Mouse (Mus musculus) testis, adult 2 months (tissue): ENCODE measurements around the gene Ttll8. TPM values are rescaled to one million over a fixed set of nuclear protein-coding genes. Genes with fewer than 3 reads are reported as not detected.

ENCODE experiments used
- H3K27ac ChIP-seq: fragments of 200-500 bp; 2 replicates; pipeline ENCODE4 v1.5.1; 2012; ENCODE audit warnings: low read depth, low read length; ENCODE audit not compliant: control insufficient read depth, insufficient read depth
- H3K27me3 ChIP-seq: fragments of 200-500 bp; 2 replicates; pipeline ENCODE4 v1.6.1; 2012; ENCODE audit warnings: mild to moderate bottlenecking, low read length, moderate library complexity; ENCODE audit not compliant: control insufficient read depth, insufficient read depth
- H3K36me3 ChIP-seq: fragments of 200-500 bp; 2 replicates; pipeline ENCODE4 v1.6.1; 2012; ENCODE audit warnings: mild to moderate bottlenecking, low read length; ENCODE audit not compliant: control insufficient read depth, insufficient read depth
- H3K4me1 ChIP-seq: fragments of 200-500 bp; 2 replicates; pipeline ENCODE4 v1.6.1; 2012; ENCODE audit warnings: low read length; ENCODE audit not compliant: control insufficient read depth, insufficient read depth
- H3K4me3 ChIP-seq: fragments of 200-500 bp; 2 replicates; pipeline ENCODE4 v1.5.1; 2012; ENCODE audit warnings: low read depth, mild to moderate bottlenecking, low read length, moderate library complexity, mixed read lengths; ENCODE audit not compliant: control insufficient read depth
- CTCF ChIP-seq: fragments of 200-500 bp; IDR thresholded peaks from 2 replicates; pipeline ENCODE4 v1.5.1; 2012; ENCODE audit warnings: low read depth, mild to moderate bottlenecking, inconsistent platforms, low read length, moderate library complexity; ENCODE audit not compliant: control insufficient read depth, insufficient read depth, insufficient replicate concordance
- POLR2A ChIP-seq: fragments of 200-500 bp; IDR thresholded peaks from 2 replicates; pipeline ENCODE4 v1.6.1; 2012; ENCODE audit warnings: low read depth, mild to moderate bottlenecking, inconsistent platforms, low read length, moderate library complexity; ENCODE audit not compliant: control insufficient read depth
- polyA plus RNA-seq: library from polyadenylated mRNA; depleted of rRNA; stranded (reverse); fragments of >200 nt; gene quantifications from 2 replicates; pipeline ENCODE4 v1.2.3, GENCODE M21; 2012

The Ttll8 gene
- polyA plus RNA-seq, 1 experiment, result 179 TPM

DNA sequence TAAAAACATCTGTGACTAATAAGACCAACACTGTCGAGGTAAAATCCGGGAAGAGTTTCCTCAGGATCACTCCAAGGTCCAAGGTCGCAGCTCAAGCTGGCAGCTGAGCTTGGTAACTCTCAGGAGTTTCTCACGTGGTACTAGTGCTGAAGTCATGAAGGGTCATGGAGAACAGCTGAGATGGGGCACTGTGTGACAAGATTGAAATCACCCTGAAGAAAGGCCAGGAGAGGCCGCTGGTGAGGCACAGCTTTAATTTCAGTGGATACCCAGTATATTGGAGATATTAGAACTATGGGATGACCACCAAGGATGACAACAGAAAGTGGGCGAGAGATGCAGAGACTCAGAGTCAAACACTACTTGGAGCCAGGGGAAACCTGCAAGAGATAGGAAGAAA is 7.4 kb downstream of the Ttll8 start:
- Histone ChIP-seq H3K36me3 (no peaks in the 10 kb centered on the region), H3K27me3 (no peaks in the 10 kb centered on the region), H3K27ac (no peak overlapping the region), H3K4me1 (no peaks in the 10 kb centered on the region; the same call in 1 of the 2 replicates), H3K4me3 (no peak overlapping the region)
- TF ChIP-seq POLR2A (no peak), CTCF (no peak)

DNA sequence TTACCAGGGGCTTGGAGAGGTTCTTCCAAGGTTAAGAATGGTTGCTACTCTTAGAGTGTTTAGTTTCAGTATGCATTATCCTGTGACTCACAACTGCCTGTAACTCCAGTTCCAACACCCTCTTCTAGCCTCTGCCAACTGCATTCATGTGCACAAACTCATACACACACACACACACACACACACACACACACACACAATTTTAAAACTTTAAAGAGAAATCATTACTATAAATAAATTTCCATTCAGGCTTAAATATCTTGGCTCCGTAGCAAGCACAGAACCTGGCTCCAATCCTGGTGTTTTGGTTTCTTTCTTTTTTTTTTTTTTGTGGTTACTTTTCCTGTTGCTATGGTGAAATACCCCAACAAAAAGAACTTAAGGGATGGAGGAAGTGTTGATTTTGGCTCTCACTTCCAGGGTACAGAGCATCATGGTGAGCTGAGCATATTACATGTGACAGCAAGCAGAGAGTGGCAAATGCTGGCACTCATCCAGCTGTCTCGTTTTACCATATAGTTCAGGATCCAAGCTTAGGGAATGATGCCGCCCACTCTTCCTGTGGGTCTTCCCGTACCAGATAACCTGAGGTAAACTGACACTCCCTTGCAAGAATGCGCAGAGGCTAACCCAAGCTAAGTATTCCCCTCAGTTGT is 10.2 kb downstream of the Ttll8 start:
- no peak overlapping the region for H3K4me3 ChIP-seq
- no peak overlapping the region for H3K27ac ChIP-seq
- H3K4me1 ChIP-seq, result no peaks in the 10 kb centered on the region
- TF ChIP-seq CTCF, result no peak
- no peaks in the 10 kb centered on the region for H3K36me3 ChIP-seq
- no peaks in the 10 kb centered on the region for H3K27me3 ChIP-seq

GRCm38 (mm10) chr15:88942783-88943182 is 11.4 kb downstream of the Ttll8 start:
- H3K4me1 ChIP-seq, result no peaks in the 10 kb centered on the region
- no peaks in the 10 kb centered on the region for H3K27me3 ChIP-seq
- TF ChIP-seq POLR2A, result no peak
- TF ChIP-seq CTCF, result no peak
- no peaks in the 10 kb centered on the region for H3K36me3 ChIP-seq
- no peak overlapping the region for H3K27ac ChIP-seq
- no peak overlapping the region for H3K4me3 ChIP-seq

DNA sequence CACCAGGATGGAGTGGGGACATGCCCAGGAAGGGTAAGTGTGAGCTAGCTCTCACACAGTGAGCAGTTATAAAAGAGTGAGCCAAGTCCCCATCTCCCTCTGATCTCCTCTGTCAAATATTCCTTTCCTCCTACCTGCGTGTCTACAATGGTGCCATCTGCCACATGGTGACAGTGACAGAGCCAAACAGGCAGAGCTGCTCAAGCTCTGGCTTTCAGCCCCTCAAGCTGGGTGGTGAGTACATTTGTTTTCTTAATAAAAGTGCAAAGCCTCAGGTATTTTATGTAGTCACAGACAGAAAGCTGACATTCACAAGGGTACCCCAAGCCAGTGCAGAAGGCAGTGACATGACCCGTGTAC is 16.9 kb downstream of the Ttll8 start:
- no peak for TF ChIP-seq POLR2A
- no peak for TF ChIP-seq CTCF
- Histone ChIP-seq H3K27me3 (no peaks in the 10 kb centered on the region), H3K27ac (no peak overlapping the region), H3K4me3 (no peak overlapping the region), H3K4me1 (no peaks in the 10 kb centered on the region), H3K36me3 (no peaks in the 10 kb centered on the region)

DNA sequence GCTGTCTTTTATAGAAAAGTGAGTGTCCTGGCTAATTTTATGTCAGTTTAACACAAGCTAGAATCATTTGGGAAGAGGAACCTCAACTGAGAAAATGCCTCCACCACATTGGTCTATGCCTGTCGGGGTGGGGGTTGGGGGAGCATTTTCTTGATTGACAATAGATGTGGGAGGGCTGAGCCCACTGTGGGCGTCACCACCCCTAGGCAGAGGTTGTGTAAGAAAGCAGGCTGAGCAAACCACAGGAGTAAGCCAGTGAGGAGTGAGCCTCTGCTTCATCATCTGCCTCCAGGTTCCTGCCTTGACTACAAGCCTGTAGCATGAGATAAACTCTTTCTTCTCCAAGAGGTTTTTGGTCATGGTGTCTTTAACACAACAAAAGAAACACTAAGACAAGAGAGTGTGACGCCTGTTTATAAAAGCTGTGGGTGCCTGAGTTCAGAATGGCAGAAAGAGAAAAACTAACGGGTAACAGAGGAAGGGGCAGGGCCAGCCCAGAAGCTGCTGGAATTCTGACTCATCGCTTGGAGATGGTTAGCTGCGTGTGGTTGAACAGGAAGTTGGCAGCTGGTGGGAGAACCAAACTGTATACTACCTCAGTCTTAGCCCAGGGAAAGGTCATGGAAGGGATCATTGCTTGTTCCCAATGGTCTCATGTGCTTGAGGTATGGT is 17.5 kb downstream of the Ttll8 start:
- no peak for TF ChIP-seq POLR2A
- TF ChIP-seq CTCF, result no peak
- Histone ChIP-seq H3K27ac (no peak overlapping the region), H3K4me1 (no peaks in the 10 kb centered on the region), H3K27me3 (no peaks in the 10 kb centered on the region), H3K4me3 (no peak overlapping the region), H3K36me3 (no peaks in the 10 kb centered on the region)

DNA sequence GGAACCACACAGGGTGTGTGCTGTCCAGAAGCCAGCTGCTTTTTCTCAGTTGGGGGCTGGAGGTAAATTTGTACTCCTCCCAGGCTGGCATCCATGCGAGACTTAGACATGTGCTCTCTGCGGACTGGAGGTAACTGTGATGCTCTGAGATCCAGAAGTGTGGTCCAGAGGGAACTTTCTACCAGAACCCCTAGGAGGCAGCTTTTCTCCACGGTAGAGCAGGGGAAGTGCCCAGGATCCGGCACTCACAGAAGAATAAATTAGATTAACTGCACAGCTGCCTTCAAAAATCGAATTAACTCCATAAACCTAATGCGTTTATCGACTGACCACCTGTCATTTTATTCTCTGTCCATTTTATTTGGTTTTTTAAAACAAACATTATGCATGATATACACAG is 20.1 kb downstream of the Ttll8 start:
- H3K4me3 ChIP-seq, result no peak overlapping the region
- TF ChIP-seq POLR2A (no peak), CTCF (no peak)
- H3K36me3 ChIP-seq, result no peaks in the 10 kb centered on the region
- no peaks in the 10 kb centered on the region for H3K27me3 ChIP-seq
- no peak overlapping the region for H3K27ac ChIP-seq
- no peaks in the 10 kb centered on the region for H3K4me1 ChIP-seq

- no peak for TF ChIP-seq POLR2A
- TF ChIP-seq CTCF, result no peak
- no peaks in the 10 kb centered on the region for H3K27me3 ChIP-seq
- no peaks in the 10 kb centered on the region for H3K36me3 ChIP-seq
- H3K4me1 ChIP-seq, result no peaks in the 10 kb centered on the region
- H3K4me3 ChIP-seq, result no peak overlapping the region
- no peak overlapping the region for H3K27ac ChIP-seq
Observed at GRCm38 (mm10) chr15:88932667-88933066, 21.6 kb downstream of the Ttll8 start.

DNA sequence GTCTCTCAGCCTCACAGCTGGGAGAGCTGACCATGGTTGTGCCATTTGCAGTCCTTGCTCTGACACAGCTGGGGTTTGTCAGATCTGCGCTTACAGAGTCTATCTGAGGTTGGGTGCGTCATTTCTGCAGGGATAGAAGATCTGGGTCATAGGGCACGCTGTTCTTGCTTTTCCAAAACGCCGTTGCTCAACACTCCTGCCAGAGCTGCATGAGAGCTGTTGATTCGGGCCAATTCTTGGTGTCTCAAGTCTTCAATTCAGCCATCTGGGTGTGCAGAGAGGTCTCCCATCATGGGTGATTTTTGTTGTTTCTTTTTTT is 32.3 kb downstream of the Ttll8 start:
- H3K4me1 ChIP-seq, result no peaks in the 10 kb centered on the region
- no peaks in the 10 kb centered on the region for H3K27me3 ChIP-seq
- no peaks in the 10 kb centered on the region for H3K36me3 ChIP-seq
- TF ChIP-seq POLR2A, result no peak
- no peak for TF ChIP-seq CTCF
- no peak overlapping the region for H3K27ac ChIP-seq
- no peak overlapping the region for H3K4me3 ChIP-seq
